Mouse (Mus musculus): Measurements from ENCODE around the gene Hhex. TPM values are rescaled to one million over a fixed set of nuclear protein-coding genes. Genes with fewer than 3 reads are reported as not detected.

The Hhex gene
- polyA plus RNA-seq, 1 experiment from 2014 or later: 6.6 TPM

GRCm38 (mm10) chr19:37448212-37448611 lies 13.6 kb downstream of the Hhex start:
- DNase-seq (ENCODE audit: low spot score): no peak

GRCm38 (mm10) chr19:37449246-37449645 lies 14.6 kb downstream of the Hhex start:
- DNase-seq (ENCODE audit: low spot score): no peak

- DNase-seq (ENCODE audit: low spot score): no peak
These were observed 20.9 kb downstream of the Hhex start for GRCm38 (mm10) chr19:37455528-37455927.

- no peak for DNase-seq (ENCODE audit: low spot score)
These were observed 21.4 kb downstream of the Hhex start for GRCm38 (mm10) chr19:37455961-37456360.

- DNase-seq (ENCODE audit: low spot score): no peak
These were observed 23.4 kb downstream of the Hhex start for GRCm38 (mm10) chr19:37458013-37458412.

- DNase-seq (ENCODE audit: low spot score): no peak
These were observed 31.8 kb downstream of the Hhex start for GRCm38 (mm10) chr19:37466403-37466802.

- no peak for DNase-seq (ENCODE audit: low spot score)
These were observed 32.4 kb downstream of the Hhex start for GRCm38 (mm10) chr19:37466978-37467377.

GRCm38 (mm10) chr19:37468841-37469566 lies 34.4 kb downstream of the Hhex start:
- peak; percentile 14 for DNase-seq (ENCODE audit: low spot score)

GRCm38 (mm10) chr19:37471680-37472079 lies 37.1 kb downstream of the Hhex start:
- no peak for DNase-seq (ENCODE audit: low spot score)

- no peak for DNase-seq (ENCODE audit: low spot score)
These were observed 38.0 kb downstream of the Hhex start for GRCm38 (mm10) chr19:37472589-37472988.

GRCm38 (mm10) chr19:37481704-37482103 lies 47.1 kb downstream of the Hhex start:
- no peak for DNase-seq (ENCODE audit: low spot score)

GRCm38 (mm10) chr19:37482556-37483187 lies 48.1 kb downstream of the Hhex start:
- DNase-seq (ENCODE audit: low spot score): no peak

GRCm38 (mm10) chr19:37484787-37485186 lies 50.2 kb downstream of the Hhex start:
- no peak for DNase-seq (ENCODE audit: low spot score)

GRCm38 (mm10) chr19:37486801-37487200 lies 52.2 kb downstream of the Hhex start:
- no peak for DNase-seq (ENCODE audit: low spot score)

GRCm38 (mm10) chr19:37487811-37488475 lies 53.3 kb downstream of the Hhex start:
- DNase-seq (ENCODE audit: low spot score): no peak

GRCm38 (mm10) chr19:37488608-37489262 lies 54.1 kb downstream of the Hhex start:
- peak; percentile 28 for DNase-seq (ENCODE audit: low spot score)

Other genes with a start within 250 kb of the Hhex start
- 95.0 and 102 TPM in 2 replicates for gene March5, start 227.3 kb upstream of the Hhex start, polyA plus RNA-seq (2015; fragmentation: Nextera tagmentation; extraction: Ambion mirVana)
- gene Cpeb3, start 226.2 kb upstream of the Hhex start, polyA plus RNA-seq (2015; fragmentation: Nextera tagmentation; extraction: Ambion mirVana): 0.59 and 1.1 TPM in 2 replicates
- gene Ide, start 97.0 kb upstream of the Hhex start, polyA plus RNA-seq (2015; fragmentation: Nextera tagmentation; extraction: Ambion mirVana): 38.5 and 50.4 TPM in 2 replicates
- gene Kif11, start 58.4 kb upstream of the Hhex start, polyA plus RNA-seq (2015; fragmentation: Nextera tagmentation; extraction: Ambion mirVana): 66.5 and 76.9 TPM in 2 replicates
- gene Exoc6, start 115.6 kb downstream of the Hhex start, polyA plus RNA-seq (2015; fragmentation: Nextera tagmentation; extraction: Ambion mirVana): 16.5 and 16.8 TPM in 2 replicates

Measured in thymus, postnatal 0 days (tissue).